Mouse (Mus musculus) forelimb bud, embryonic 11.5 days (tissue): ENCODE measurements around the gene Mea1.

Source experiments
- DNase-seq: peaks from one replicate; pipeline ENCODE4 v3.0.0-alpha.2; 2012; ENCODE audit warnings: low read depth, low spot score

Gene Mea1

GRCm38 (mm10) chr17:46704887-46705835 lies 26.6 kb downstream of the Mea1 start, which contains the start of gene Ppp2r5d:
Gene Ppp2r5d, minus strand, starts transcription at chr17:46705111.
- peak; percentile 98 for DNase-seq

GRCm38 (mm10) chr17:46706375-46707089 lies 27.9 kb downstream of the Mea1 start:
- DNase-seq: no peak

GRCm38 (mm10) chr17:46710959-46711597 lies 32.5 kb downstream of the Mea1 start, which contains the start of gene Pex6:
Gene Pex6, plus strand, starts transcription at chr17:46711463.
- DNase-seq: peak; percentile 93

GRCm38 (mm10) chr17:46711612-46712271 lies 33.1 kb downstream of the Mea1 start:
- DNase-seq: no peak

- no peak for DNase-seq
Measured at GRCm38 (mm10) chr17:46712442-46712841, 33.8 kb downstream of the Mea1 start.

GRCm38 (mm10) chr17:46713849-46714248 lies 35.3 kb downstream of the Mea1 start:
- DNase-seq: no peak

- peak; percentile 24 for DNase-seq
Measured at GRCm38 (mm10) chr17:46714756-46715481, 36.3 kb downstream of the Mea1 start.

GRCm38 (mm10) chr17:46721077-46721476 lies 42.5 kb downstream of the Mea1 start:
- DNase-seq: no peak

GRCm38 (mm10) chr17:46724477-46725084 lies 46.0 kb downstream of the Mea1 start:
- DNase-seq: no peak

GRCm38 (mm10) chr17:46725273-46725672 lies 46.7 kb downstream of the Mea1 start:
- peak; percentile 52 for DNase-seq

- DNase-seq: no peak
Measured at GRCm38 (mm10) chr17:46725731-46726645, 47.4 kb downstream of the Mea1 start.

- no peak for DNase-seq
Measured at GRCm38 (mm10) chr17:46727271-46727670, 48.7 kb downstream of the Mea1 start.

GRCm38 (mm10) chr17:46728021-46728420 lies 49.4 kb downstream of the Mea1 start:
- DNase-seq: peak; percentile 35

- DNase-seq: no peak
Measured at GRCm38 (mm10) chr17:46728496-46728895, 49.9 kb downstream of the Mea1 start.

- DNase-seq: no peak
Measured at GRCm38 (mm10) chr17:46728904-46729318, 50.3 kb downstream of the Mea1 start, which contains the start of gene Gnmt. Gene Gnmt, minus strand, starts transcription at chr17:46729168.
